Mouse (Mus musculus) heart, adult 2 months (tissue): ENCODE measurements around the gene Lrrc29. TPM values are rescaled to one million over a fixed set of nuclear protein-coding genes. Genes with fewer than 3 reads are reported as not detected.

ENCODE experiments used
- DNase-seq, 2 experiments: peaks; one replicate each; pipeline ENCODE4 v3.0.0; 2021
- H3K27ac ChIP-seq: fragments of 200-600 bp; 2 replicates; pipeline ENCODE4 v1.8.1; 2022
- H3K27me3 ChIP-seq: fragments of 200-500 bp; 2 replicates; pipeline ENCODE4 v1.6.1; 2012; ENCODE audit warnings: mild to moderate bottlenecking, low read length, inconsistent platforms, mixed read lengths; ENCODE audit not compliant: control insufficient read depth, insufficient read depth
- H3K36me3 ChIP-seq: fragments of 200-500 bp; 2 replicates; pipeline ENCODE4 v1.6.1; 2012; ENCODE audit warnings: low read length, inconsistent platforms; ENCODE audit not compliant: control insufficient read depth, insufficient read depth
- H3K4me1 ChIP-seq: fragments of 200-500 bp; 2 replicates; pipeline ENCODE4 v1.6.1; 2011; ENCODE audit warnings: low read length; ENCODE audit not compliant: control insufficient read depth, insufficient read depth
- H3K4me3 ChIP-seq: fragments of 200-600 bp; 2 replicates; pipeline ENCODE4 v1.8.1; 2022
- H3K79me2 ChIP-seq: fragments of 200-500 bp; replicated peaks from 2 replicates; pipeline ENCODE4 v1.6.1; 2012; ENCODE audit warnings: mild to moderate bottlenecking, inconsistent platforms, low read length, moderate library complexity, mixed read lengths; ENCODE audit not compliant: control insufficient read depth, insufficient read depth
- H3K9ac ChIP-seq: fragments of 200-500 bp; 2 replicates; pipeline ENCODE4 v1.6.1; 2012; ENCODE audit warnings: low read depth, mild to moderate bottlenecking, control low read depth, inconsistent platforms, low read length, mixed read lengths
- CTCF ChIP-seq: fragments of 200-600 bp; IDR thresholded peaks from 2 replicates; pipeline ENCODE4 v1.8.1; 2022; ENCODE audit warnings: antibody characterized with exemption, mild to moderate bottlenecking, moderate library complexity
- EP300 ChIP-seq: fragments of 200-500 bp; IDR thresholded peaks from 2 replicates; pipeline ENCODE4 v1.6.1; 2011; ENCODE audit warnings: low read depth, low read length, control low read depth; ENCODE audit not compliant: insufficient read depth
- POLR2A ChIP-seq: fragments of 200-500 bp; IDR thresholded peaks from 2 replicates; pipeline ENCODE4 v1.6.1; 2011; ENCODE audit warnings: mild to moderate bottlenecking, low read depth, low read length, control low read depth; ENCODE audit not compliant: insufficient read depth
- WGBS: fragments of 180-500 bp; shearing (Covaris S2); methylation state at CpG from one replicate; pipeline ENCODE4 v1.1.7; 2018; 5-methylcytosine and 5-hydroxymethylcytosine counted together
- intact Hi-C: fragments of 180-260 bp; cut with DNase I; formaldehyde crosslinking; loops from one replicate; pipeline ENCODE4 v1.15.1; 2025
- polyA plus RNA-seq: library from polyadenylated mRNA; depleted of rRNA; stranded (reverse); fragments of >200 nt; gene quantifications from 2 replicates; pipeline ENCODE4 v1.2.3, GENCODE M21; 2012
- total RNA-seq, 2 experiments: library from RNA; stranded (reverse); gene quantifications; 2 replicates each; pipeline ENCODE4 v1.2.3; 2021

Gene Lrrc29
- total and polyA plus RNA-seq, 3 experiments: 0.93 to 2.2 (median 1.1) TPM

- Histone ChIP-seq H3K36me3 (no peaks in the 10 kb centered on the region), H3K27ac (peak overlapping the region; percentile 26; the same call in 1 of the 2 replicates), H3K27me3 (no peaks in the 10 kb centered on the region), H3K9ac (no peak overlapping the region), H3K4me3 (no peak overlapping the region), H3K79me2 (no peaks in the 10 kb centered on the region), H3K4me1 (peaks cover 5% of the 10 kb centered on the region)
- peak in 1 of 2 experiments; percentile 48 for DNase-seq
- TF ChIP-seq POLR2A (no peak), CTCF (no peak), EP300 (no peak)
- WGBS: 40% methylated on average over 12 of the region's 12 CpGs
- intact Hi-C loops: no loop called here
Measured at GRCm38 (mm10) chr8:105361751-105362702, 35.9 kb upstream of the Lrrc29 start.

- DNase-seq: no peak
- Histone ChIP-seq H3K27ac (no peak overlapping the region), H3K36me3 (no peaks in the 10 kb centered on the region), H3K9ac (no peak overlapping the region), H3K27me3 (no peaks in the 10 kb centered on the region), H3K4me1 (peaks cover 11% of the 10 kb centered on the region), H3K4me3 (no peak overlapping the region), H3K79me2 (no peaks in the 10 kb centered on the region)
- intact Hi-C loops: loop anchor here (1.0 to 5.0 kb wide), 2 partner anchors 38 to 118 kb away; no protein-coding TSS in a partner anchor
- TF ChIP-seq CTCF: peak; percentile 67
- no peak for TF ChIP-seq POLR2A
- no peak for TF ChIP-seq EP300
- WGBS: 46% methylated on average over 4 of the region's 4 CpGs
Measured at GRCm38 (mm10) chr8:105359646-105360045, 33.6 kb upstream of the Lrrc29 start.

GRCm38 (mm10) chr8:105359208-105359607, 33.1 kb upstream of the Lrrc29 start:
- Histone ChIP-seq H3K27ac (no peak overlapping the region), H3K9ac (no peak overlapping the region), H3K4me1 (peaks cover 13% of the 10 kb centered on the region), H3K27me3 (no peaks in the 10 kb centered on the region), H3K36me3 (no peaks in the 10 kb centered on the region; the same call in 1 of the 2 replicates), H3K4me3 (no peak overlapping the region), H3K79me2 (no peaks in the 10 kb centered on the region)
- no peak for TF ChIP-seq CTCF
- no peak for TF ChIP-seq POLR2A
- no peak for TF ChIP-seq EP300
- intact Hi-C loops: loop anchor here (1.0 to 5.0 kb wide), 2 partner anchors 38 to 118 kb away; no protein-coding TSS in a partner anchor
- whole genome bisulfite sequencing: 84% methylated on average over 15 of the region's 15 CpGs
- DNase-seq: no peak

GRCm38 (mm10) chr8:105356681-105357080, 30.6 kb upstream of the Lrrc29 start:
- no peaks in the 10 kb centered on the region for H3K79me2 ChIP-seq
- TF ChIP-seq CTCF (no peak), POLR2A (no peak), EP300 (no peak)
- no peak overlapping the region for H3K4me3 ChIP-seq
- H3K27me3 ChIP-seq: no peaks in the 10 kb centered on the region
- no peak overlapping the region for H3K9ac ChIP-seq
- no peak overlapping the region for H3K27ac ChIP-seq
- H3K4me1 ChIP-seq: peaks cover 8% of the 10 kb centered on the region
- 92% methylated on average over 14 of the region's 14 CpGs for WGBS
- no peak for DNase-seq
- H3K36me3 ChIP-seq: no peaks in the 10 kb centered on the region; the same call in 1 of the 2 replicates
- intact Hi-C loops: loop anchor here (5.0 kb wide), 1 partner anchor 121 kb away; no protein-coding TSS in a partner anchor

- 64% methylated on average over 26 of the region's 26 CpGs for WGBS
- H3K4me1 ChIP-seq: peaks cover 8% of the 10 kb centered on the region
- peak; percentile 65 to 66 for DNase-seq
- H3K36me3 ChIP-seq: no peaks in the 10 kb centered on the region; the same call in 1 of the 2 replicates
- no peak overlapping the region for H3K4me3 ChIP-seq
- peak overlapping the region; percentile 61 for H3K27ac ChIP-seq
- TF ChIP-seq CTCF: no peak
- TF ChIP-seq EP300: peak; percentile 82
- TF ChIP-seq POLR2A: peak; percentile 33; the same call in 1 of the 2 replicates
- no peaks in the 10 kb centered on the region for H3K79me2 ChIP-seq
- no peak overlapping the region for H3K9ac ChIP-seq
- H3K27me3 ChIP-seq: no peaks in the 10 kb centered on the region
- intact Hi-C loops: loop anchor here (5.0 kb wide), 1 partner anchor 122 kb away; no protein-coding TSS in a partner anchor
Measured at GRCm38 (mm10) chr8:105355179-105356024, 29.3 kb upstream of the Lrrc29 start.
